Mouse (Mus musculus): ENCODE measurements around the gene Ccdc184. TPM values are rescaled to one million over a fixed set of nuclear protein-coding genes. Genes with fewer than 3 reads are reported as not detected.
A peak's percentile ranks its signal among the peaks of the same experiment; 100 is the strongest.

The Ccdc184 gene
- polyA plus RNA-seq, 1 experiment, result 30.9 TPM

DNA sequence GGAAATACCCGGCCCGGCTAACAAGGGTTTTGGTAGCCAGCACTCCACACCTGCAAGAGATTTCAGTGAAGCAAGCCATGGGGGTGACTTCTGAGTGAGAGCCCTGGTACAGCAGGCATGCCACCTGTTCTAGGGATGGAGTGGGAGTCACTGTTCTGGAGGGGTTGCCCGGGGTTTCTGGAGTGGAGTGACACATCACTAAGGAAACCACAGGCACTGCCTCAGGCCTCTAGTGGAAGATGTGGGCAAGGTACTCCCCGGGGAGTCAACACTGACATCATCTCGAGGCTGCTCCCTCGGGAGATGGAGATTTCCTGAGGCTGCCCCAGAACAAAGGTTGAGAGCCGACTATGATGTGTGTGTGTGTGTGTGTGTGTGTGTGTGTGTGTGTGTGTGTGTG is 3.4 kb downstream of the Ccdc184 start:
- peaks cover 3% of the 10 kb centered on the region; the same call in 1 of the 2 replicates for H3K4me1 ChIP-seq (ENCODE audit: control insufficient read depth, insufficient read depth, low read length)

GRCm38 (mm10) chr15:98170917-98171316 is 4.0 kb downstream of the Ccdc184 start:
- DNase-seq, result no peak
- Histone ChIP-seq H3K4me3 (replicated peaks; ENCODE audit: insufficient read depth, low read depth, low read length) (no peak overlapping the region), H3K27me3 (ENCODE audit: control insufficient read depth, insufficient read depth, low read length) (no peaks in the 10 kb centered on the region), H3K27ac (ENCODE audit: insufficient read depth, low read length) (no peak overlapping the region), H3K4me1 (ENCODE audit: control insufficient read depth, insufficient read depth, low read length) (peaks cover 3% of the 10 kb centered on the region; the same call in 1 of the 2 replicates)
- no peak for TF ChIP-seq POLR2A (IDR thresholded peaks at IDR 0.05; ENCODE audit: borderline replicate concordance, insufficient read depth, low read length)
- TF ChIP-seq CTCF (IDR thresholded peaks at IDR 0.05; ENCODE audit: borderline replicate concordance, insufficient read depth, low read depth, low read length), result no peak
- WGBS, result 73% methylated on average over 9 of the region's 9 CpGs

More for the DNA sequence above, 3.4 kb downstream of the Ccdc184 start:
- DNase-seq, result no peak
- WGBS, result 20% methylated on average over 7 of the region's 7 CpGs
- Histone ChIP-seq H3K4me3 (replicated peaks; ENCODE audit: insufficient read depth, low read depth, low read length) (no peak overlapping the region), H3K27me3 (ENCODE audit: control insufficient read depth, insufficient read depth, low read length) (no peaks in the 10 kb centered on the region), H3K27ac (ENCODE audit: insufficient read depth, low read length) (no peak overlapping the region)
- TF ChIP-seq POLR2A (IDR thresholded peaks at IDR 0.05; ENCODE audit: borderline replicate concordance, insufficient read depth, low read length) (no peak), CTCF (IDR thresholded peaks at IDR 0.05; ENCODE audit: borderline replicate concordance, insufficient read depth, low read depth, low read length) (no peak)

- DNase-seq, result no peak
- TF ChIP-seq CTCF (IDR thresholded peaks at IDR 0.05; ENCODE audit: borderline replicate concordance, insufficient read depth, low read depth, low read length) (no peak), POLR2A (IDR thresholded peaks at IDR 0.05; ENCODE audit: borderline replicate concordance, insufficient read depth, low read length) (no peak)
- Histone ChIP-seq H3K4me3 (replicated peaks; ENCODE audit: insufficient read depth, low read depth, low read length) (no peak overlapping the region), H3K4me1 (ENCODE audit: control insufficient read depth, insufficient read depth, low read length) (peaks cover 3% of the 10 kb centered on the region; the same call in 1 of the 2 replicates), H3K27me3 (ENCODE audit: control insufficient read depth, insufficient read depth, low read length) (no peaks in the 10 kb centered on the region), H3K27ac (ENCODE audit: insufficient read depth, low read length) (no peak overlapping the region)
- WGBS, result 78% methylated on average over 5 of the region's 5 CpGs
These were observed 5.2 kb downstream of the Ccdc184 start for GRCm38 (mm10) chr15:98172113-98172512.

DNA sequence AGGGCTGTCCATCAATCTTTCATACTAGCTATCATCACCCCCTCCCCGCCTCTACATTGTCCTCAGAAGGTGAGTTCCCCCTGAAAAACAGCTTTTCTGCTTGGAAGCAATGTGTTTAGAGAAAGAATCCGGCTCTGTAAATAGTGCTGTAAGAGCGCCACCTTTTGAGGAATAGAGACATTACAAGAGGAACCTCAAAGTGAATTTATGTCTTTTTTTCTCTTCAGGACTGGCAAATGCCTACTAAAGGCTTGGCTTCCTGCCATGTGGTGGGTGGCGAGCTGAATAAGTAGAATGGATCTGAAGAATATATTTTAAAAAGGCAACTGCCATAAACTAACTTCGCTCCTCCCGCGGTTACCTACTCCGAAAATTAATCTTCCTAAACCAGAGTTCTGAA is 6.9 kb downstream of the Ccdc184 start:
- H3K27ac ChIP-seq (ENCODE audit: insufficient read depth, low read length), result no peak overlapping the region

GRCm38 (mm10) chr15:98177320-98177719 is 10.4 kb downstream of the Ccdc184 start:
- 76% methylated on average over 3 of the region's 3 CpGs for WGBS
- H3K4me3 ChIP-seq (replicated peaks; ENCODE audit: insufficient read depth, low read depth, low read length), result no peak overlapping the region
- TF ChIP-seq CTCF (IDR thresholded peaks at IDR 0.05; ENCODE audit: borderline replicate concordance, insufficient read depth, low read depth, low read length), result no peak
- no peak for TF ChIP-seq POLR2A (IDR thresholded peaks at IDR 0.05; ENCODE audit: borderline replicate concordance, insufficient read depth, low read length)
- no peaks in the 10 kb centered on the region; the same call in 1 of the 2 replicates for H3K4me1 ChIP-seq (ENCODE audit: control insufficient read depth, insufficient read depth, low read length)
- H3K27me3 ChIP-seq (ENCODE audit: control insufficient read depth, insufficient read depth, low read length), result no peaks in the 10 kb centered on the region
- no peak overlapping the region for H3K27ac ChIP-seq (ENCODE audit: insufficient read depth, low read length)
- no peak for DNase-seq

More for the DNA sequence above, 6.9 kb downstream of the Ccdc184 start:
- Histone ChIP-seq H3K27me3 (ENCODE audit: control insufficient read depth, insufficient read depth, low read length) (no peaks in the 10 kb centered on the region), H3K4me1 (ENCODE audit: control insufficient read depth, insufficient read depth, low read length) (peaks cover 3% of the 10 kb centered on the region; the same call in 1 of the 2 replicates), H3K4me3 (replicated peaks; ENCODE audit: insufficient read depth, low read depth, low read length) (no peak overlapping the region)
- WGBS, result 31% methylated on average over 8 of the region's 8 CpGs
- DNase-seq, result peak in 1 of 2 experiments; percentile 63
- TF ChIP-seq CTCF (IDR thresholded peaks at IDR 0.05; ENCODE audit: borderline replicate concordance, insufficient read depth, low read depth, low read length), result peak; percentile 48; the same call in 1 of the 2 replicates
- TF ChIP-seq POLR2A (IDR thresholded peaks at IDR 0.05; ENCODE audit: borderline replicate concordance, insufficient read depth, low read length), result no peak

GRCm38 (mm10) chr15:98180567-98181131 is 13.7 kb downstream of the Ccdc184 start:
- no peaks in the 10 kb centered on the region for H3K27me3 ChIP-seq (ENCODE audit: control insufficient read depth, insufficient read depth, low read length)
- peak overlapping the region; percentile 90 for H3K27ac ChIP-seq (ENCODE audit: insufficient read depth, low read length)
- no peak for DNase-seq
- no peaks in the 10 kb centered on the region; the same call in 1 of the 2 replicates for H3K4me1 ChIP-seq (ENCODE audit: control insufficient read depth, insufficient read depth, low read length)
- TF ChIP-seq CTCF (IDR thresholded peaks at IDR 0.05; ENCODE audit: borderline replicate concordance, insufficient read depth, low read depth, low read length) (no peak), POLR2A (IDR thresholded peaks at IDR 0.05; ENCODE audit: borderline replicate concordance, insufficient read depth, low read length) (no peak)
- 2% methylated on average over 26 of the region's 26 CpGs for WGBS
- peak overlapping the region; percentile 78 for H3K4me3 ChIP-seq (replicated peaks; ENCODE audit: insufficient read depth, low read depth, low read length)

GRCm38 (mm10) chr15:98181132-98181711 is 14.3 kb downstream of the Ccdc184 start:
- Histone ChIP-seq H3K27ac (ENCODE audit: insufficient read depth, low read length) (peak overlapping the region; percentile 90), H3K4me1 (ENCODE audit: control insufficient read depth, insufficient read depth, low read length) (no peaks in the 10 kb centered on the region; the same call in 1 of the 2 replicates), H3K27me3 (ENCODE audit: control insufficient read depth, insufficient read depth, low read length) (no peaks in the 10 kb centered on the region), H3K4me3 (replicated peaks; ENCODE audit: insufficient read depth, low read depth, low read length) (peak overlapping the region; percentile 78)
- under 1% methylated on average over 30 of the region's 30 CpGs for WGBS
- peak; percentile 98 to 99 for DNase-seq
- TF ChIP-seq POLR2A (IDR thresholded peaks at IDR 0.05; ENCODE audit: borderline replicate concordance, insufficient read depth, low read length), result peak; percentile 81; the same call in 1 of the 2 replicates
- peak; percentile 88 for TF ChIP-seq CTCF (IDR thresholded peaks at IDR 0.05; ENCODE audit: borderline replicate concordance, insufficient read depth, low read depth, low read length)

Measured in cerebellum, adult 2 months (tissue).